Mouse (Mus musculus): Measurements from ENCODE around the gene Gemin7.
A peak's percentile ranks its signal among the peaks of the same experiment; 100 is the strongest.
"Not testable (repeated sequence)": the region's sequence is repeated elsewhere in the genome, so short reads cannot be mapped to it uniquely, and the experiment has no call there.

Gemin7 gene

DNA sequence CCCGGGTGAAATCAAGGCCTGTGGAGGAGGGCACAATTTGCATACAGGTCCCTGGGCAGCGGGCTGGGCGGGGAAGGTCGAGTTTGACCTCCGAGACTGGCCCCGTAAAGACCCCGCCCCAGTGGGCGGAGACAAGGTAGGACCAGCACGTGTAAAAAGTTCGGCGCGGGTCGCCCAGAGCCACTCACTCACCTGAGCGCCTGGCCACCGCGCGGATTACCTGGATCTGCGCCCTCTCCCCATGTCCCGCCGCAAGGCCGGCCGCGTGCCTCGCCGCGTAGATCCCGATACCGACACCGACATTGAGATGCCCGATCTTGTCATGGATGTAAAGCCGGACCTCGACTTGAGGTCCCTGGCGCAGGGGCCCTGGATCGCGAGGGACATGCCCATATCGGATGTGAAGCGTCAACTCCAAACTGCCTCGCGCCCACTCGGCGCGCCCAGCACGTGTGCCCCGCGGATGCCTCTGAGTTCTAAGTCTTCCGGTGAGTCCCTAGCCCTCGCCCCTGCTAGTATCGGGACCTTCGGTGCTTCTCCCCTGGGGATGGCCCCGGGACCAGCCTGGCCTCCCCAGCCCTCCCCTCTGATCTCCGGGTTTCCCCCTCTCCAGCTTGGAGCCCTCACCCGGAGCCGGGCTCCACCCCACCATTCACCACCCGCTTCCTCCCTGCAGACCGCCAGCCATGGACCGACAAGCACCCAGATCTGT, at the start of gene Gemin7, which contains the start of gene Zfp296:
Gene Gemin7, minus strand, starts transcription at position 455 of the 712 bp plus-strand sequence.
Gene Zfp296, plus strand, starts transcription at position 147 of the 712 bp plus-strand sequence.
- peak; percentile 48 for DNase-seq (ENCODE audit: low spot score)

DNA sequence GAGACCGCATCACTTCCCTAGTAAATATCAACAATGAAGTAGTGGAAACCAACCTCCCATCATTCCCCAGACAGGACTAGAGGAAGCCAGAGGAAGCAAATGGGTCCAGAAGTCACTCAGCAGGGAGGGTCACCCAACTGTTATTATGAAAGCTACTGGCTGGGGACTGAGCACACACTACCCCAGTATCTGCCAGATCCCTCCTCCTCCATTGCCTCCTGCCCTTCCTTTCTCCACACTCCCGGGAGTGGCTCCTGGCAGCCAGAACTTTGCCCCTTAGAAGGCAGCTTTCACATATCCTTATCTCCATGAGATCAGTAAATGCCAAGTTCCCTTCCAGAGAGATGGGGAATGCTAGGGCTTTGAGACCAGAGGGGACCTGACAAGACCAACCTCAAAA, 46.0 kb upstream of the Gemin7 start:
- DNase-seq (ENCODE audit: low spot score): no peak

DNA sequence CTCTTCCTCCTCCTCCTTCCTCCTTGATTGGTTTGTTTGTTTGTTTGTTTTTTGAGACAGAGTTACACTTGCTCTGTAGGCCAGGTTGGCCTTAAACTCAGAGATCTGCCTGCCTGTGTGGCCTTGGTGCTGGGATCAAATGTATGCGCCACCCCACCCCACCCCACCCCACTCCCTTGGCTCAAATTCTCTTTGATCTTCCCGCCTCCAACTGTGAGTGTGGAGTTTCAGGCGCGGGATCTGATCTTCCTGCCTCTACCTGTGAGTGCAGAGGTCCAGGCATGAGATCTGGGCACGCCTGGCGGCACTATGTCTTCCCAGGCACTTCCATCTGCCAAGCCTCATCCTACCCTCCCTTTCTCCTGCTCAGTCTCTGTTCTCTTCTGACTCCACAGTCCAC, 44.8 kb upstream of the Gemin7 start:
- DNase-seq (ENCODE audit: low spot score): no peak

DNA sequence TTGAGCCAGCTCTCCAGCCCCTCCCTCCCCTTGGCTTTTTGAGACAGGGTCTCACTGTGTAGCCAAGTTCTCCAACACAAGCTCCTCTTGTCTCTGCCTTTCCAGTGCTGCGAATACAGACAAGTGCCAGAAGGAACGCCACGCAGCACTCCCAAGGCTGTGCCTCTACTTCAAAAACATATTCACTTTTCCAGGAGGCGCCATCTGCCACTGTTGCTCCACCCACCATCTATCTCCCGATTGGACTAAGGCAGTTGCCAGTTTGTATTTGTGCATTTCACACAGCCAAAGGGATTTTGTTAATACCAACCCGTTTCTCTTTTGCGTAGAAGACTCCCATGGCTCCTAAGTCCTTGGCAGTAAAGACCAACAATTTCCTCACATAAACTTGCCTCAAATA, 43.4 kb upstream of the Gemin7 start:
- DNase-seq (ENCODE audit: low spot score): no peak

DNA sequence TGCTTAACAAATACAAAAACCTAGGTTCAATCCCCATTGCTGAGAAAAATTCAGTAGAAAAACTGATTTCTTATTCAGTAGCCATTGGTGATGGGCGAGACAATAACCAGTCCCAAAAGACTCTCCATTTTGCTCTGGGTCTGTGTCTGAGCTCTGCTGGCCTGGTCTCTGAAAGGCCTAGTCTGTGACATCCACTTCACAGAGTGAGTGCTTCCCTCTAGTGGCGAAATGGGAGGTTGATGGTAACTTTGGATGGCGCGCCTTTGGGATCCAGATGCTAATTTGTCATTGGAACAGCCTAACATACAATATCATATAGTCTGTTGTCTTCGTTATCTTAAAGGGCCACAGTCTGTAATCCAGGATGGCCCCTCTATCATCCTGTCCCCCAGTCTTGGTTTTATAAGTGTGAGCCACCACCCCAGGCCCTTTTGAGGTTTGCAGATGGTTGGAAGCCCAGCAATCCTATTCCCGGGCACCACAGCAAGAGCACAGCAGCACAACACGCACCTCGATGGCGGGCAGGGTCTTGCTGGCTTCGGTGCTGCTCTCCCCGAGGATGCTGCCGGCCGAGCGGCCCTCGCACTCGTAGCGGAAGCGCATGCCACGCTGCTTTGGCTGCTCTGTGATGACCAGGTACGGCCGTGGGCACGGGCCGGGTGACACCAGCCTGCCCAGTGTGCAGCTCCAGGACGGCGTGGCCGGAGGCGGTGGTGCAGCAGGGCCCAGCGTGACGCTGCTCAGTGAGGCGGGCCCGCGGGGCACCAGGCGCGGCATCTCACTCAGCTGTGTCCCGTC, 41.8 kb upstream of the Gemin7 start:
- DNase-seq (ENCODE audit: low spot score): peak; percentile 96

DNA sequence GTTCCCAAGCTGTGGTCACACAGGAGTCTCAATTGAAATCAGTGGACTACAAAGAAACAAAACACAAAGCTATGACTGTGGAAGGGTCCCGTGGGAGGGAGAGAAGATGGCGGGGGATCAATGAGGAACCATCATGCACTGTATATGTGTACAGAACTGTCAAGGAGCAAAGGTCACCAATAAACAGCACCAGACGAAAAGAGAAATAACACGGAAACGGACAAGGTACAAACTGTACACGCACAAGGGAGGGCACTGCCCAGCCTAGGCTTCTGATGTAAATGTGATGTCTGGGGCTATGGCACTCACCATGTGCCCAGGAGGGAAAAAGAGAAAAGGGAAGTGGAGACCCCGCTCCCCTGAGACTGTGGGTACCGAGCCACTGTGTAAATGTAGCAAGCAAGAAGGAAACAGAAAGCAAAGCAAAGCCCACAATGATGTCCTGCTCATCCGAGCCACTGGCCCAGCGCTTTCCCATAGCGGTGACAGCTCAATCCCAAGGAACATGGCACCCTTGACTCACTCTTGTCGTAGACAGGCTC, 37.7 kb upstream of the Gemin7 start:
- DNase-seq (ENCODE audit: low spot score): no peak

DNA sequence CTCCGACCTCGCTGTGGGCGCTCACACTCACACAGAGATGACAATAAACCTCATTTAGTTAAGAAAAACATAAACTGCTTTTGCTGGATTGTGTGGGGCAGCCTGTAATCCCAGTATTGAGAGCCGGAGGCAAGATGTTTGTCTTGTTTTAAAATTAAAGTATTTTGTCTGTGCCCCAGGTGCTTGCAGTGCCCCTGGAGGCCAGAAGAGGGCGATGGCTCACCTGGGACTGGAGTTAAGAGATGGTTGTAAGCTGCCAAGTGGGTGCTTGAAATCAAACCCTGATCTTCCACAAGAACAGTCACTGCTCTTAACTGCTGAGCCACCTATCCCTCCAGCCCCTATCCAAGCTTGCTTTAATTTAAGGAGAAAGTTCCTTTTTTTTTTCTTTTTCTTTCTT, 33.6 kb upstream of the Gemin7 start:
- no peak for DNase-seq (ENCODE audit: low spot score)

DNA sequence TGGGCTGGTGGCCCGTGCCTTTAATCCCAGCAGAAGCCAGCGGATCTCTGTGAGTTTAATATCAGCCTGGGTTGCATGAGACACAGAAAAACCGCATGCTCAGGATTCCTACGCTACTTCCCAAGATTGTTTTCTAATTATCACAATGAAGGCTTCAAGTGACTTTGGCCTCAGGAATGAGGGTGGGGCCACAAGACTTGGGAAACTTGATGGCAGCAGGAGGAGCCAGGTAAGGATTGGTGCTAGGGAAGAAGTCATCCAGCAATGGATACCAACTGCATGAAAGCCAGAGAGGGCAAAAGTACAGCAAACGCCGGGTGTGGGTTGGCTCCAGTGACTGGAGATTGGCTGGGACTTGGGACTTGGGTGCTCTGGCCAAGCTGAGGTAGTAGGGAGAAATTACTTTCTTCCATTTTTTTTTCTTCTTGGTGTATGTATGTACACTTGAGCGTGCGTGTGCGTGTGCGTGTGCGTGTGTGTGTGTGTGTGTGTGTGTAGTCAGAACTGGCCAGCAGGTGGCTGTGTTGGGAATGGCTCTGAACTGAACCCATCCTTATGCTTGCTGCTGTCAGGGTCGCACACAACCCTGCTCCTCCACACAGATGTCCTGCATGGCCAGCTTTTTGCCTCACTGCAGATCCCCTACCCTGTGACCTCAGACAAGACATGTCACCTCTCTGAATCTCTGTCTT, 32.4 kb upstream of the Gemin7 start:
- DNase-seq (ENCODE audit: low spot score): no peak

DNA sequence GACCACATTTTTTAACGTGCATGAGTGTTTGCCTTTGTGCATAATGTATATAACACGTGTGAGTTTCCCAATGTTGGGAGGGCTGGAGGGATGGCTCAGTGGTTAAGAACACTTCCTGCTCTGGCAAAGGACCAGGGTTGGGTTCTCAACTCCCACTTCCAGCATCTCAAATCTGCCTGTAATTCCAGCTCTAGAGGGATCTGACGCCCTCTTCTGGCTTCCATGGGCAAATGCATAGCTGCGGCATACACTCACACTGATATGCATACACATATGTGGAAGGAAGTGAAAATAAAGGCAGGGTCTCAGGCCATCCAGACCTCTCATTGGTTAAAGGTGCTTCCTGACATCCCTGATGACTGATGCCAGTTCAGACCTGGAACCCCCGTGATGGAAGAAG, 29.9 kb upstream of the Gemin7 start:
- no peak for DNase-seq (ENCODE audit: low spot score)

DNA sequence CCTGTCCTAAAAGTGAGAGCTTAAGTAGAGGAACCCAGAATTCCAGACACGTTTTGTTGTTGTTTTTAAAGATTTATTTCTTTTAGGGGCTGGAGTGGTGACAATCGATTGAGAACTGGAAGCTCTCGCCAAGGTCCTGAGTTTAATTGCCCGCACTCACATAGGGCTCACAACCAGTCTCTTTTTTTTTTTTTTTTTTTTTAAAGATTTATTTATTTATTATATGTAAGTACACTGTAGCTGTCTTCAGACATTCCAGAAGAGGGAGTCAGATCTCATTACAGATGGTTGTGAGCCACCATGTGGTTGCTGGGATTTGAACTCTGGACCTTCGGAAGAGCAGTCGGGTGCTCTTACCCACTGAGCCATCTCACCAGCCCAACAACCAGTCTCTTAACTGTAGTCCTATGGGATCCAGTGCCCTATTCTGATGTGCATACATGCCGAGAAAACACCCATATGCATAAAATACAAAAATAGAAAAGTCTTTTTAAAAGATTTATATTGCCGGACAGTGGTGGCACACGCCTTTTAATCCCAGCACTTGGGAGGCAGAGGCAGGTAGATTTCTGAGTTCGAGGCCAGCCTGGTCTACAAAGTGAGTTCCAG, 27.3 kb upstream of the Gemin7 start:
- DNase-seq (ENCODE audit: low spot score): not testable (repeated sequence)

DNA sequence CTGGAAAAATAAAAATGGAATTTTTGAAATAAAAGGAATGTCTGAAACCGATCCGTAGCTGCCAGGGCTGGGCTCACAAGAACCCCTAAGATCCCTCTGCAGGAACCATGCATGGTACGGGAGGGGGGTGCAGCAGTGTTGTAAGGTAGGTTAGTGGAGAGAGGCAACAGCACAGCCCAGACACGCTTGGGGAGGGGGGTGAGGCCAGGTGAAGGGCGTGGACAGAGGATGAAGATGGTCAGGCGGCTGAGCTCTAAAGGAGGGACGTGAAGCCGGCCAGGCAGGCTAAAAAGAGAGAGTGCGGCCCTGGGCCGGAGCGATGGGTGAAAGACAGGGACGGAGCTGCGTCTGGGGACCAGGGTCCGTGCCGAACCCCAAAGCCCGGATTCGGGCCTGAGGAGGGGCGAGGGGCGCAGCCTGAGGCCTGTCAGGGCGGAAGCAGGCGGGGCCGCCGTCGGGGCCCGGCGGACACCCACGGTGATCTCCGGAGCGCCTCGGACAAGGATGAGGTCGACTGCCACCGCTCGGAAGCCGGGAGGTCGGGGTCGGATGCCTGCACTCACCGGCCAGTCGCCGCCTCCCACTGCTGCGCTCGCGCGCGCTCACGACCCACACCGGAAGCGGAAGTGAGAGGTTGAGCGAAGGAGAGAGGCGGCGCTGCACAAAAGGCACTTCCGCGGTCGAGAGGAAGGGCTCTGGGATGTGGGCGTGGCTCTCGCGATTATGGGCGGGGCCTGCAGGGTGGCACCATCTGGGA, 26.6 kb upstream of the Gemin7 start, which contains the start of gene Clasrp:
Gene Clasrp, minus strand, starts transcription at position 638 of the 757 bp plus-strand sequence.
- peak; percentile 98 for DNase-seq (ENCODE audit: low spot score)

DNA sequence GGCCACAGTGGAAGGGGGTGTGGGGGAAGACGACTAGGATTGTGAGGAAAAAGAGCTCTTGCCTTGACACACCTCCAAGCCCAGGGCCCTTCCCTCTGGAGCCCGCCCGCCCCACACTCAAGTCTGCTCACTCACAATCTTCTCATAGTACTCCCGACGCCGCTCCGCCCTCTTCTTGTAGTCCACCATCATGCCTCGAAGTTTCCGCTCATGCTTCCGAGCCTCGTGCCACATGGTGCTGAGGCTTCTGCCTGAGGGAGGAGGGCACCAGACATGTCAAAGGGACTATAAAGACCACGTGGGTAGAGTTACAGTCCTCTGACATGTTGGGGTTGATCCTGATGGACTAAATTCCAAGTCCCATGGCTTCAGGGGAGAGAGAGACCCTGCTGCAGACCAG, 25.7 kb upstream of the Gemin7 start:
- no peak for DNase-seq (ENCODE audit: low spot score)

DNA sequence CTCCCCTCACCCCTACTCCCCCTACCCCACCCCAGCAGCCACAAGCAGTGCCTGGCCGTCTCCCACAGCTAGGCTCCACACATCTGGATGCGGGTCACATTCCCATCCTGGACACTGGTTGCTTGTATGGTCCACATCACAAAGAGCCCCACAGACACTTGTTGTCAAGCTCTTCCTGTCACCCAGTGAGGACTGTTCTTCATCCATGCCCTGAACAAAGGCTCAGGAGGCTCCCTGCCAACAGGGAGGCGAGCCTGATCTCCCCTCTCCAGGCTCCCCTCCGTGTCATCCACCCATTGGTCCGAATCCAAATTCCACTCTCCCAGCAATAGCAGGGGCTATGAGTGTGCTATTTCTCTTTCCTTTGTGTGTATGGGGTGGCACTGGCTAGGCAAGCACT, 23.2 kb upstream of the Gemin7 start:
- DNase-seq (ENCODE audit: low spot score): no peak

DNA sequence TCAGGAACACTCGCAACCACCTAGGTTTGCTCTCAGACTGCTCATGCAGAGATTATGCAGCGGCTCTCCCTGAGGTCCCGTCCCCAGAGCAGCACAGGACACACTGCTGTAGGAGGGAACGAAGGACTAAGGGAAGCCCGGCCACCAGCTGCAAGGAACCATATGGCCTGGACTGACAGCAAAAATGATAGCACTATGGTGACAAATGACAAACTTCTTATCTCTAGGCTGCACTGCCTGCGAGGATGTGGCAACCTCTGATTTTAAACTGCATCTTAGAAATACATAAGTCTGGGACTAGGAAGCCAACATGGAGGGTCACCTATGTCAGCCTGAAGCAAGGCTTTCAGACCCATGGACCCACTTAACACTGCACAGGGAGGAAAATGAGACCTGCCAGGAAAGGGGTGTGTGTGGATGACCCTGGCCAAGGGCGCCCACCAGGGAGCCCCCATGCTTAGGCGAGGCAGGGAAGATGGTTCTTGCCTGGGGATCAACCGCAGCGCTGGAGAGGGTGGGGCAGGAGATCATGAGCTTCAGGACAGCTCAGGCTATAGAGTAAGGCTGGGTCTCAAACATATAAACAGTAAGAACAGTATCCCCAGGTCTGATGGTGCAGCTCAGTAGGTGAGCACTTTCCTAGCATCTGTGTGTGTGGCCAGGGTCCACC, 15.8 kb upstream of the Gemin7 start:
- no peak for DNase-seq (ENCODE audit: low spot score)

DNA sequence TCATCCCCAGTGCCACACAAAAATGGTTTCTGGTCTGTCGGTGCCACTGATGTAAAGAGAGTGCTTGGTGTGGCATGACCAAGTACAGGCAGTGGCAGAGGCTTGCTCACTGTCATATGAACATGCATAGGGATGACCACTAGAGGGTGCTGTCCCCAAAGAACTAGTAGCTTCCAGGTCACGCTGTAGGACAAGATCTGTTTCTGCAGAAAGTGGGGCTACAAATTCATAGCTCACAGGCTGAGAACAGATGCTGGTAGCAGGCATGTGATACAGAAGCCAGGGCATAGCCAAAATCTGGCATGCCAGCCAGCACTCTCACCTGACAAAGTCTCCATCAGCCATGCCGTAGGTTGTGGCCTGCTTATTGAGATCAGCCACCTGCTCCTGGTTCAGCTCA, 12.5 kb upstream of the Gemin7 start:
- DNase-seq (ENCODE audit: low spot score): peak; percentile 89

DNA sequence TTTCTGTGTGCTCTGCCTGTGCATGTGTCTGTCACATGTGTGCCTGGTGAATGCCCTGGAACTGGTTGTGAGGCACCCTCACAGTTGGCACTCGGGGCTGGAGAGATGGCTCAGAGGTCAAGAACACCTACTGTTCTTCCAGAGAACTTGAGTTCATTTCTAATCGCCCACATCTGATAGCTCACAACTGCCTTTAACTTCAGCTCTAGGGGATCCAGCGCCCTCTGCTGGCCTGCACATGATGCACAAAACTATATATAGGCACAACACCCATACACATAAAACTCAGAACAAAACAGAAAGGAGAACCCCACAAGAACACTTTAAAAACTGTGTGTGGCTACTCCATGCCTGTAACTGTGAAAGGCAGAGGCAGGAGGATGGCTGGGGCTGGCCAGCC, 11.8 kb upstream of the Gemin7 start:
- peak; percentile 68 for DNase-seq (ENCODE audit: low spot score)

DNA sequence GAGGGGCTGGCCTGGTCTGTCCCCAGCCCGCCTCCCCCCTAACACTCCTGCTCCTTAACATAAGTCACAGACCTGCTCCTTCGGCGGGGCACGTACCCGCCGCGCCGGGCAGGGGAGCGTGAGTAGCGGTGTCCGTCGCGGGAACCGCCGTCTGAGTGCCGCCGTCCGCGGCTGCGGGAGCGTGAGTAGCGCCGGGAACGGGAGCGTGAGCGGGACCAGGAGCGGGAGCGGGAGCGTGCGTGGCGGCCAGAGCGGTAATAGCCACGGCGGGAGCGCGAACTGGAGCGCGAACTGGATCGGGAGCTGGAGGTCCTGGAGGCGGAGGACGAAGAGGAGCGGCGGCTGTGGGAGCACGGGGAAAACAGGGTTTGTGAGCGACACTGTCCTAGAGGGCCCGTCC, 8.9 kb upstream of the Gemin7 start:
- no peak for DNase-seq (ENCODE audit: low spot score)

DNA sequence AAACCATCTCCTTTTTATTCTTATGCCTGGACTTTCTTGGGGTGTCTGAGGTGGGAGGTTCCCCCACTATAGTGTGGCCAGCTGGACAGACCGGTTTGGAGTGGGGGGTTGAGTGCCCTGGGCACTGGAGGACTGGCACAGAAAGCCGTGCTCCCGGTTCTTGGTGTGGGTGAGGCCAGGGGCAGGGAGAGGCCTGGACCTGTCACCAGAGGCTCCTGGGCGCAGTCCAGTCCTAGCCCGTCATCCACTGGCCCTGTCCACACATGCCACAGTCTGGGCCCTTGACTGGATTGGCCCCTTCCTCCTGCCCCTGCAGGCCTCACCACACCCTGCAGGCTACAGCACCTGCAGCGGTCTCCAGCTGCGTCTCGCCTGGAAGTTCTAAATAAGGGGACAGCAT, 3.2 kb upstream of the Gemin7 start:
- DNase-seq (ENCODE audit: low spot score): no peak

DNA sequence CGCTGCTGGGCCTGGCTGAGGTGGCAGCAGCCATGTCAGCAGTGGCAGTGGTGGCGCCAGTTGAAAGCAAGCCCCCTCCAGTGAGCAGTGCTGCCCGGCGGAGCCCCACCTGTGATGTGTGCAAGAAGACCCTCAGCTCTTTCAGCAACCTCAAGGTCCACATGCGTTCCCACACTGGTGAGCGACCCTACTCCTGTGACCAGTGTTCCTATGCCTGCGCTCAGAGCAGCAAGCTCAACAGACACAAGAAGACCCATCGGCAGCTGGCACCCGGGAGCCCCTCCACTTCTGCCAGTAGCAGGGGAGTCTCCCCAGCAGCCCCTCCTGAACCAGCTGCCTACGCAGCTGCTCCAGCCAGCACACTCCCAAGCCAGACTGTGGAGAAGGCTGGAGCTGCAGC, 2.4 kb upstream of the Gemin7 start:
- DNase-seq (ENCODE audit: low spot score): no peak

DNA sequence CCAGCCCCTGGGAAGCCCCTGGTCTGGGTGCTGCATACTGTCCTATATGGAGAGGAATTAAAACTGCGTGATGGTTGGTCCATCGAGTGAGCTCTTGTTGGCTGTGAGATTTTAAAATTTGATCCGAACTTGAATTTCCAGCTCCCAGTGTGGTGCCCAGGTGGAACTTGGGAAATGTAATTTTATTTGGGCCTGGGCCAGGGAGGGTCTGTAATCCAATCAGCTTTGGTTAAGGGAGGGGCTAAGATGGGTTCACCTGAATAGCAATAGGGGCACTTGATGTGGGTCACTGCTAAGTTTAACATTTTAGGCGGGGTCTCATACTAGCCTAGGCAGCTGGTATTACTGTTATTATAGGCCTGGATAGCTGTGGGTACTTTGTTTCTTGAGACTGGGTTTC, 1.0 kb upstream of the Gemin7 start:
- no peak for DNase-seq (ENCODE audit: low spot score)

DNA sequence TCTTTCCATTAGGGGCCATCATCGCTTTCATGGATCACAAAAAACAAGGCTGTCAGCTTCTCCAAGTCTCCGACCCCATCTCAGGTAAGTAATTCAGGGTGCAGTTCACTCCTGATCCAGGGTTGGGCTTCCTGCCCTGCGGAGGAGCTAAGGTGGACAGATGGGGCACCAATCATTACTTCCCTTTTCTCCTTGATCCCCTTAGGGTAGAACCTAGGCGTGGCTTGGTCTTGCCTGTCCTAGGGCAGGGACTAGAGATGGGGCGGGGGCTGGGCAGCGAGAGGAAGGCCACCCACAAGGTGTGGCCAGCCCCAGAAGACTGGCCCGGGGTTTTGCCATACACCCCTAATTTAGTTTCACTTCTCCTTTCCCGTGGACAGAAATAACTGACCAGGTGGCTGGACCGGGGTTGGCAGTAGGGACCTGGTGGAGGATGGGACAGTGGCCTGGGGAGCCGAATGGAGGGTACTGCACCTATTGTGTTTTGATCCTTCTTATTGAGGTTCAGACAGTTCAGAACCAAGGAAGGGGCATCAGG, 551 bp upstream of the Gemin7 start:
- no peak for DNase-seq (ENCODE audit: low spot score)
